Mouse (Mus musculus): ENCODE measurements around the gene Psmb10. TPM values are rescaled to one million over a fixed set of nuclear protein-coding genes. Genes with fewer than 3 reads are reported as not detected.

Gene Psmb10
- polyA plus RNA-seq, 1 experiment from 2014 or later, result 93.0 TPM

DNA sequence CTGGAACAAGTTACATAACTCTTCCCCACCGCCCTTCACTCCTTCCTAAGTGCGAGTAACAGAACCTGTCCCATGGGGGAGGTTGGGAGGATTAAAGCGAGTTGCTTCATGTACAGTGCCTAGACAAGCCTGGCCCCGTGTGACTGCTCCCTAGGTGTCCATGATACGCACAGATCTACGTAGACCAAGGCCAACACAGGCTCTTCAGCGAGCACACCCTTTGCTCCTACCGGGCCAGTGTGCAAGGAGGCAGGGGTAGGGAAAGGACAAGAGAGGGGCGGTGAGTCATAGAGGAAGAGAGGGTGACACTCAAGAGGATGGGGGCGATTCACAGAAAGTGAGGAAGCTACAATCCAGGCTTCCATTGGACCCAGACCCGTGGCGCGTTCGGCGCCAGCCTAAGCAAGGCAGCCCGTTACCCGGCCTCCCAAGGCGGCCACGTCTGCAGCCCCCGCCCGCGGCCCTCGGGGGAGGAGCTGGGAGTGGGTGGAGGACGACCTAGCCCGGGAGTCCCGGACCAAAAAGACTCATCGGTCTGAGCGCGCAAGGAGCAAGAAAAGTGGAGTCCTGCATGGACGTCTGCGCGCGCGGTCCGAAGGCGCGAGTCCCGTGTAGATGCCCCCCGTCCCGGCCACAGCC is 27.1 kb upstream of the Psmb10 start:
- peaks cover 9% of the 10 kb centered on the region for H3K4me1 ChIP-seq (ENCODE audit: control insufficient read depth, insufficient read depth, low read depth, low read length)
- ATAC-seq, result peak; percentile 63
- H3K36me3 ChIP-seq (ENCODE audit: control insufficient read depth, insufficient read depth, low read length), result no peaks in the 10 kb centered on the region
- no peaks in the 10 kb centered on the region for H3K9me3 ChIP-seq (ENCODE audit: control insufficient read depth, low read length)
- peak overlapping the region; percentile 63 for H3K4me2 ChIP-seq (ENCODE audit: low read length)
- peak overlapping the region; percentile 70; the same call in 1 of the 2 replicates for H3K27ac ChIP-seq (ENCODE audit: low read depth, low read length)
- H3K4me3 ChIP-seq (ENCODE audit: low read length), result peak overlapping the region; percentile 55
- WGBS, result 3% methylated on average over 32 of the region's 40 CpGs
- peaks cover 28% of the 10 kb centered on the region for H3K27me3 ChIP-seq (replicated peaks; ENCODE audit: control insufficient read depth, insufficient read depth, low read length)
- peak overlapping the region; percentile 65 for H3K9ac ChIP-seq (ENCODE audit: low read depth, low read length)

DNA sequence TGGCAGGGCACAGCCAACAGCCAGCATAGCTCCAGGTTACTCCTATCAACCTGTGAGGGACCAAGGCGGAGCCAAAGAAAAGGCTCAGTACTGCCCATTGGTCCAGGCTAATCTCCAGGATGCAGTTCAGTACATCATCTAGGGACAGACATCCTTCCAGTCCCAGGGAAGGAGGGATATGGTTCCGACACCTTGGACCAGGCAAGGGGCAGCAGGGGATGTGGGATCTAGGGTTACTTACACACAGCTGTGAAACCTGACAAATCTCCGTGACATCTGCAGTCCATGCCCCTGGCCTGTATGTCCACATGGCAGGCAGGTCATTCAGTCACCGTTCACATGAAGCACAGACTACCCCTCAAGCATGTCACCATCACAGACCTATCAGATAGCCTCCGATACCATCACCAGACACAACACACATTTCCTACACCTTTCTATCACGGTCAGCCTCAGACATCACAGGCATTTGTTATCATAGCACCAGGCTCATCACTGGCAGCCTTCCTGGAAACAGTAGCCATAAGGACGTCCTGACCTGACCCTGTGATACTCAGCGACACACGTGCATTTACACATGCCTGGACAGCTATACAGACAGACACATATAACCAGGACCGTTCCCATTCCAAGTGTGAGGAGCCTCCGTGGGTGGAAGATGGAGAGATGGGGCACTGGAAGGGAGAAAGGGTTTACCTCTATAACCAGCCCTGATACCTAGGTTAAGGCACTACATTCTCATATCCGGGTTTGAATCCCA is 26.4 kb upstream of the Psmb10 start:
- H3K36me3 ChIP-seq (ENCODE audit: control insufficient read depth, insufficient read depth, low read length), result no peaks in the 10 kb centered on the region
- no peaks in the 10 kb centered on the region for H3K9me3 ChIP-seq (ENCODE audit: control insufficient read depth, low read length)
- peak overlapping the region; percentile 65 for H3K9ac ChIP-seq (ENCODE audit: low read depth, low read length)
- WGBS, result 75% methylated on average over 12 of the region's 12 CpGs
- H3K4me3 ChIP-seq (ENCODE audit: low read length), result peak overlapping the region; percentile 55
- peaks cover 9% of the 10 kb centered on the region for H3K4me1 ChIP-seq (ENCODE audit: control insufficient read depth, insufficient read depth, low read depth, low read length)
- no peak overlapping the region for H3K27ac ChIP-seq (ENCODE audit: low read depth, low read length)
- ATAC-seq, result no peak
- peaks cover 28% of the 10 kb centered on the region for H3K27me3 ChIP-seq (replicated peaks; ENCODE audit: control insufficient read depth, insufficient read depth, low read length)
- peak overlapping the region; percentile 63 for H3K4me2 ChIP-seq (ENCODE audit: low read length)

DNA sequence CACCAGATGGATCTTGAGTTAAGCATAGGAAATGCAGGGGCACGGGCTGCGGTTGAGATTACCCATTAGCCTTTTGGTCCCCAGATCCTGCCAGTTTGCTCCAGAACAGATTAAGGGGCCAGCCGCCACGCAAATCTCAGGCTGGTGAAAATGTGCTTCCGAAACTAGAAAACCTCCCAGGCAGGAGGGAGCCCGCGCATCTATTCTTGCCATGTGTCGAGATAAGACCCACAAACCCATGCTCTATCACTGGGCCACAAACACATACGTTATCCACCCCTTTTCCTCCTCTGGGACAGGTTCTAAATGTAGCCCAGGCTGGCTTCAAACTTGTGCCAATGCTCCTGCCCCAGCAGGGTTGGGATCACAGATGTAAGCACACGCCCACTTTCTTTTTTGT is 23.3 kb upstream of the Psmb10 start:
- no peak for ATAC-seq

DNA sequence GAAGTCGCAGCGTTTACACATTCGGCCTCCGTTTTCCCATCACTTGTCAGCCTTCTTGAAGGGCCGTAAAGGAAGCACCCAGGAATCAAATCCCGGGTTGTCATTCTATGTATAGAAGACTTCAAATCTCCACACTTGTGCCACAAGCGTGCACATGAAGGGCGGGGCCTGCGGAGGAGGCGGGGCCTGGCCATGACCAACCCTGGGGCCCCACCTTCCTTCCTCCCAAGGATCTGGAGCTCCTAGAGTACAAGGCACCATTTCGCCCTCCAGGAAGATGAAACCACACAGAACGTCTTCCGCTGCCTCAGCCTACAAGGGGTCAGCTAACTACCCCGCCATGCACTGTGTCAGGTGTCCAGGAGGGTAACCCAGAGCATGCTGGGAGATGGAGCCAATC is 22.9 kb upstream of the Psmb10 start:
- Histone ChIP-seq H3K9ac (ENCODE audit: low read depth, low read length) (no peak overlapping the region), H3K4me2 (ENCODE audit: low read length) (no peak overlapping the region), H3K27me3 (replicated peaks; ENCODE audit: control insufficient read depth, insufficient read depth, low read length) (peaks cover 17% of the 10 kb centered on the region), H3K36me3 (ENCODE audit: control insufficient read depth, insufficient read depth, low read length) (no peaks in the 10 kb centered on the region), H3K9me3 (ENCODE audit: control insufficient read depth, low read length) (no peaks in the 10 kb centered on the region), H3K4me1 (ENCODE audit: control insufficient read depth, insufficient read depth, low read depth, low read length) (peaks cover 6% of the 10 kb centered on the region), H3K4me3 (ENCODE audit: low read length) (no peak overlapping the region), H3K27ac (ENCODE audit: low read depth, low read length) (no peak overlapping the region)
- no peak for ATAC-seq
- WGBS, result 78% methylated on average over 14 of the region's 14 CpGs

More for the DNA sequence above, 23.3 kb upstream of the Psmb10 start:
- Histone ChIP-seq H3K9ac (ENCODE audit: low read depth, low read length) (no peak overlapping the region), H3K9me3 (ENCODE audit: control insufficient read depth, low read length) (no peaks in the 10 kb centered on the region), H3K36me3 (ENCODE audit: control insufficient read depth, insufficient read depth, low read length) (no peaks in the 10 kb centered on the region), H3K4me1 (ENCODE audit: control insufficient read depth, insufficient read depth, low read depth, low read length) (peaks cover 6% of the 10 kb centered on the region), H3K4me3 (ENCODE audit: low read length) (no peak overlapping the region), H3K4me2 (ENCODE audit: low read length) (no peak overlapping the region), H3K27ac (ENCODE audit: low read depth, low read length) (no peak overlapping the region), H3K27me3 (replicated peaks; ENCODE audit: control insufficient read depth, insufficient read depth, low read length) (peaks cover 17% of the 10 kb centered on the region)
- WGBS, result 84% methylated on average over 10 of the region's 10 CpGs

DNA sequence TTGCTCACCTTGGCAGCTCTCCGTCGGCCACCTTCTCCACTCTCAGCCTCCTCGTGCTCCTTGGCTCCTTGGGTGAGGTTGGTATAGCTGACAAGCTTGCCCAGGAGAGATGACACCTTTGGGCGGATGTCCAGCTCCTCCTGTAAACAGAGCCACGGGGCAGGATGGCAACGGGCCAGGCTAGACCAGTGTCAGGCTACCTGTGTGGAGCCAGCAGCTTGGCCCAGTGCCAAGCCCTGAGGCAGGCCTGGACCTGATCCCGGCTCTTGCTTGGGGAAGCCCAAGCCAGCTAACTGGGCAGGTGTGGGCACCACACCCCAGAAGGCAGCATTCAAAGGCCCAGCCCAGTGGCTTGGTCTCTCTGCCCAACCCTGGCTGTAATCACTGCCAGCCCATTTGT is 21.1 kb upstream of the Psmb10 start:
- ATAC-seq, result peak; percentile 42; the same call in 1 of the 2 replicates
- Histone ChIP-seq H3K27me3 (replicated peaks; ENCODE audit: control insufficient read depth, insufficient read depth, low read length) (peaks cover under 1% of the 10 kb centered on the region), H3K4me2 (ENCODE audit: low read length) (no peak overlapping the region), H3K36me3 (ENCODE audit: control insufficient read depth, insufficient read depth, low read length) (no peaks in the 10 kb centered on the region), H3K4me1 (ENCODE audit: control insufficient read depth, insufficient read depth, low read depth, low read length) (no peaks in the 10 kb centered on the region; the same call in 1 of the 2 replicates), H3K4me3 (ENCODE audit: low read length) (no peak overlapping the region), H3K27ac (ENCODE audit: low read depth, low read length) (no peak overlapping the region), H3K9me3 (ENCODE audit: control insufficient read depth, low read length) (no peaks in the 10 kb centered on the region), H3K9ac (ENCODE audit: low read depth, low read length) (no peak overlapping the region)
- 78% methylated on average over 7 of the region's 7 CpGs for WGBS

DNA sequence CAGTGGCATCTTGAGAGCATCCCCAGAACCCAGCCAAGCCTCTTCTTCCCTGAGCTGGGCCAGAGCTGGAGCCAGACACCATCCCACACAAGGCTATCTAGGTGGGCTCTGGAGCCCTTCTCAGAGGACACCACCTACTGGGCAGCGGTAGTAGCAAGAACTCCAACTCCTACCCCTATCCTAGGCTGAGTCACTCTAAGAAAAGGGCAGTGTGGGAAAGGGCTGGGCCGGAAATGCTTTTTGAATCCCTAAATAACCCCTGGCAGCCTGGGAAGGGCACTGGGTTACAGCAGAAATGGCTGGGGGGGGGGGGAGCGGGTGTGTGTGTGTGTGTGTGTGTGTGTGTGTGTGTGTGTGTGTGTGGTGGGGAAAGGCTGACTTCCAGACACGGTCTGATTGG is 19.6 kb upstream of the Psmb10 start:
- WGBS, result 79% methylated on average over 3 of the region's 4 CpGs
- H3K27me3 ChIP-seq (replicated peaks; ENCODE audit: control insufficient read depth, insufficient read depth, low read length), result no peaks in the 10 kb centered on the region
- no peak overlapping the region for H3K27ac ChIP-seq (ENCODE audit: low read depth, low read length)
- ATAC-seq, result no peak
- no peaks in the 10 kb centered on the region for H3K36me3 ChIP-seq (ENCODE audit: control insufficient read depth, insufficient read depth, low read length)
- no peak overlapping the region for H3K9ac ChIP-seq (ENCODE audit: low read depth, low read length)
- H3K9me3 ChIP-seq (ENCODE audit: control insufficient read depth, low read length), result no peaks in the 10 kb centered on the region
- H3K4me2 ChIP-seq (ENCODE audit: low read length), result no peak overlapping the region
- H3K4me3 ChIP-seq (ENCODE audit: low read length), result no peak overlapping the region
- no peaks in the 10 kb centered on the region; the same call in 1 of the 2 replicates for H3K4me1 ChIP-seq (ENCODE audit: control insufficient read depth, insufficient read depth, low read depth, low read length)

DNA sequence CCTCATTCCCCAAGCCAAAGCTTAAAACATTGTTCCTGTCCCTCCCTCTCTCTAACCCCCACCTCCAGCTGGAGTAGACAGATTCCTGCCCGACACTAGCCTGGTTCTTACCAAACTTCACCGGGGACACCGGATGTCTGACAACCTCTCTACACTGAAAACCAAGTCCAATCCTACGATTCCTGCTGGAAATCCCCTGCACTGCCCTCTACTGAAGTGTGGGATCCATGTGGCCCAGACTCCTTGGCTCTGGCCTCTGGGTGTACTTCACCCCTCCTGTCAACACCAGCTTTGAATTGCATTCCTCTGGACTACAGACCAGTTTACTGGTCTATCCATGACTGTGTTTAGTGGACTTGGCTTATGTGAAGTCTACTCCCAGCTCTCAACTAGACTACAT is 18.3 kb upstream of the Psmb10 start:
- no peak overlapping the region for H3K4me2 ChIP-seq (ENCODE audit: low read length)
- H3K9ac ChIP-seq (ENCODE audit: low read depth, low read length), result no peak overlapping the region
- no peaks in the 10 kb centered on the region; the same call in 1 of the 2 replicates for H3K4me1 ChIP-seq (ENCODE audit: control insufficient read depth, insufficient read depth, low read depth, low read length)
- H3K36me3 ChIP-seq (ENCODE audit: control insufficient read depth, insufficient read depth, low read length), result no peaks in the 10 kb centered on the region
- H3K4me3 ChIP-seq (ENCODE audit: low read length), result no peak overlapping the region
- ATAC-seq, result no peak
- H3K27me3 ChIP-seq (replicated peaks; ENCODE audit: control insufficient read depth, insufficient read depth, low read length), result no peaks in the 10 kb centered on the region
- H3K9me3 ChIP-seq (ENCODE audit: control insufficient read depth, low read length), result no peaks in the 10 kb centered on the region
- no peak overlapping the region for H3K27ac ChIP-seq (ENCODE audit: low read depth, low read length)
- WGBS, result 93% methylated on average over 4 of the region's 4 CpGs

DNA sequence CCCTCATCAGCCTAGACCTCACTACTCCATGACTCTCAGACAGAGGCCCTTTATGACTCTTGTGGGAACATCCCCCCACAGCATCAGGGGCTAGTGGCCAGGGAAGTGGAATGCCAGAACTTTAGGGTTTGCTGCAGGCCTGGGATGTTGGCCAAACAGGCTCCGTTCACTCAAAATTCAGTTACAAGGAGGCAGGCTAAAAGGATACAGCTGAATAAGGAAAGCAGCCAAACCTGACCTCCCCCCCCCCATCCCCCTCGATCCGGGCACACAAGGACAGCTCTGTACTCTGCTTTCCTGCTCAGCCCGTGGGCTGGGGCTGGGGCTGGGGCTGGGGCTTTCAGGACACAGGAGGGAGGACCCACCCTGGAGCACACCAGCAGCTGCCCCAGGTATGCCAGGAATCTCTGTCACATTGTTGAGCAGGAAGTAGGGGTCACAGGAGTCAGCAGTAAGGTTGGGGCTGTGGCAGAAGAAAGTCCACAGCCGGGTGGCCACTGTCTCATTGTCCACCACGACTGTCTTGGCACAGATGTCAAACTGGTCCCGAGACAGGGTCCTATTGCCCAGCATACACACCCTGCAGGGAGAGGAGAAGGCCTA is 12.9 kb upstream of the Psmb10 start:
- H3K27ac ChIP-seq (ENCODE audit: low read depth, low read length), result peak overlapping the region; percentile 77
- peaks cover 7% of the 10 kb centered on the region; the same call in 1 of the 2 replicates for H3K4me1 ChIP-seq (ENCODE audit: control insufficient read depth, insufficient read depth, low read depth, low read length)
- no peaks in the 10 kb centered on the region for H3K36me3 ChIP-seq (ENCODE audit: control insufficient read depth, insufficient read depth, low read length)
- H3K4me2 ChIP-seq (ENCODE audit: low read length), result peak overlapping the region; percentile 10; the same call in 1 of the 2 replicates
- no peak overlapping the region for H3K4me3 ChIP-seq (ENCODE audit: low read length)
- no peaks in the 10 kb centered on the region for H3K9me3 ChIP-seq (ENCODE audit: control insufficient read depth, low read length)
- peak; percentile 95 for ATAC-seq
- H3K27me3 ChIP-seq (replicated peaks; ENCODE audit: control insufficient read depth, insufficient read depth, low read length), result no peaks in the 10 kb centered on the region
- H3K9ac ChIP-seq (ENCODE audit: low read depth, low read length), result no peak overlapping the region
- WGBS, result 37% methylated on average over 7 of the region's 7 CpGs

DNA sequence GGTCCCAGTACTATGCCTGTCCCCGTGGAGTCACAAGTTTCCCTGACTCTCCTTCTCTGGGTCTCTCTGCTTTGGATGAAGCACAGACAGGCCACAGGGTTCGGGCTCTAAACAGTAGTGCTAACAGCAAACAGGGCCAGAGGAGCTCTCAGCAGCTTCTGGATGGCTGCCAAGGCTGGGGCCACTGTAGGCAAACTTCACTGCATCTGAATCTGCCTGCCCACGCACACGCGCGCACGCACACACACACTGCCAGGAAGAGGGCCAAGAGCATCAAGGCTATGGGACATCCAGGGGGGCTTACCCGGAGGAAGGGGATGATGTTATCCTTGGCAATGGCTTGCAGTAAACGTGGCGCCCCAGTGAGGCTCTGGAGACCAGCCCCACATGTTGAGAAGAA is 11.1 kb upstream of the Psmb10 start:
- H3K4me3 ChIP-seq (ENCODE audit: low read length), result no peak overlapping the region
- no peaks in the 10 kb centered on the region for H3K36me3 ChIP-seq (ENCODE audit: control insufficient read depth, insufficient read depth, low read length)
- WGBS, result 48% methylated on average over 10 of the region's 10 CpGs
- H3K9ac ChIP-seq (ENCODE audit: low read depth, low read length), result no peak overlapping the region
- H3K27ac ChIP-seq (ENCODE audit: low read depth, low read length), result peak overlapping the region; percentile 31
- peak; percentile 46 for ATAC-seq
- no peak overlapping the region for H3K4me2 ChIP-seq (ENCODE audit: low read length)
- no peaks in the 10 kb centered on the region for H3K9me3 ChIP-seq (ENCODE audit: control insufficient read depth, low read length)
- peaks cover 7% of the 10 kb centered on the region; the same call in 1 of the 2 replicates for H3K4me1 ChIP-seq (ENCODE audit: control insufficient read depth, insufficient read depth, low read depth, low read length)
- H3K27me3 ChIP-seq (replicated peaks; ENCODE audit: control insufficient read depth, insufficient read depth, low read length), result no peaks in the 10 kb centered on the region
